Mouse (Mus musculus) retina, adult 2 months (tissue): Measurements from ENCODE around the gene Gpx2.

ENCODE experiments used
- DNase-seq: peaks from one replicate; pipeline ENCODE4 v3.0.0-alpha.2; 2012; ENCODE audit warnings: low read depth, low spot score

Gene Gpx2

DNA sequence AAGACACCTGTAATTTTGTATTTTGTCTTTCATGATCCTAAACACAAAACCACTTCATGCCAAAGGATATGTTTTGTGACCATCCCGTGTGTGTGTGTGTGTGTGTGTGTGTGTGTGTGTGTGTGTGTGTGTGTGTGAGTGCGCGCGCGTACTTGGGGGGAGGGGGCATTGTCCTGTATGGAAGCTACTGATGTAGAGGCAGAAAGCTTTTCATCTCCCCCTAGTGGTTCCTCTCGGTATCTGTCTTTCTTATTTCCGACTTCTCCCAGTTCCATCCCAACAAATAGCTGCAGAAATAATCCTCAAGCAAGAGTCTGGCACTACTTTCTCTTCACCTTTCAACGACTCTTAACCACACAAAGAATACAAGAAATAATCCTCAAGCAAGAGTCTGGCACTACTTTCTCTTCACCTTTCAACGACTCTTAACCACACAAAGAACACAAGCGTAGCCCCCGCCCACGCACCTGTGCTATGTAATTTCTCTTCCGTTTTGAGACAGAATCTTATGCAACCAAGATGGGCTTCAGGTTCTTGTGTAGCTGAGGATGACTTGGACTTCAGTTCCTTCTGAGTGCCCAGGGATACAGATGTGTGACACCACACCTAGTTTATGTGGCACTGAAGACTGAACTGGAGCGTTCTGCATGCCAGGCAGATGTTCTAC is 42.6 kb downstream of the Gpx2 start:
- peak; percentile 18 for DNase-seq

DNA sequence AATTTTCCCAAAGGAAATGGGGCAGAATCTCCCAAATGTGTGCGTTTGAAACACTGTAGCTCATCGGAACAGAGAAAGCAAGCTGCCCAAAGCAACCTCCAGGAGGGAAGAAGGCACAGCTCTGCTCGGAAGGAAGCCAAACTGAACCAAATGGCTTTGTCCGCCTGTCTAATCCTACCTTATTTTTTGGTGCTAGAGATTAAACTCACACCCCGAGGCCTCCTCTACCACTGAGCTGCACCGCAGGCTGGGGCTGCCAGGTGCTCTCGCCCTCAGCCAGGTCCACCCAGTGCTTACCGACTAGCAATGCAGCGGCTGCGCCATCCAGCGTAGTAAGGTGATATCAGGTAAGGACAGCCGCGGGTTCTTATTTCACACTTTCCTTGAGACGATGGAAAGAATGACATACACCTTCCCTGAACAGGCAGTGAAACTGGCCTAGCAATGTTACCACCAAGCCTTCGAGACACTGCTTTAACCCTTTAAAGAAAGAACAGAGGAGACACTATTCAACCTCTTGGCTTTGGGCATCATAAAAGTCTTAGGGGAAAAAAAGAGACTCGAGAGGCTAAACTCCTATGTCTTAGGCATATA is 44.4 kb downstream of the Gpx2 start:
- DNase-seq = no peak
